Comparison of ENCODE assay signal across 8 mouse cellular contexts in genomic region chrX:20688615-20689014, GRCm38 (mm10). TPM values are rescaled to one million over a fixed set of nuclear protein-coding genes. Genes with fewer than 3 reads are reported as not detected.
A peak's percentile ranks its signal among the peaks of the same experiment; 100 is the strongest.
DNase-seq lines count a peak whose midpoint lies in the region; ATAC-seq lines count a peak whose summit lies in the region.

No protein-coding gene starts in this region.

- H3K36me3 ChIP-seq in hindbrain, embryonic 14.5 days (replicated peaks; ENCODE audit: control insufficient read depth, insufficient read depth): peaks cover under 1% of the 10 kb centered on the region; the same call in 1 of the 2 replicates

- H3K27me3 ChIP-seq in hindbrain, embryonic 14.5 days (ENCODE audit: control insufficient read depth, insufficient read depth, low read length): no peaks in the 10 kb centered on the region

- ATAC-seq in hindbrain, embryonic 14.5 days (ENCODE audit: low FRiP score): peak; percentile 64

- peaks cover 12% of the 10 kb centered on the region for H3K4me1 ChIP-seq in hindbrain, embryonic 14.5 days (replicated peaks; ENCODE audit: control insufficient read depth, insufficient read depth, low read length)

- peak overlapping the region; percentile 72 for H3K4me2 ChIP-seq in hindbrain, embryonic 14.5 days (replicated peaks)

- peak overlapping the region; percentile 69 for H3K4me3 ChIP-seq in hindbrain, embryonic 14.5 days (replicated peaks; ENCODE audit: low read length)

- WGBS in hindbrain, embryonic 14.5 days: 18% methylated on average over 11 of the region's 35 CpGs

- peak overlapping the region; percentile 78 for H3K9ac ChIP-seq in hindbrain, embryonic 14.5 days

- peak overlapping the region; percentile 93 for H3K27ac ChIP-seq in hindbrain, embryonic 14.5 days

- no peaks in the 10 kb centered on the region for H3K9me3 ChIP-seq in hindbrain, embryonic 14.5 days (ENCODE audit: control insufficient read depth, low read length)

- peak; percentile 37 for DNase-seq in T-cell, adult 2 months (ENCODE audit: low spot score)
- DNase-seq in cerebellum, postnatal 25 days: peak; percentile 69 to 81
- peak; percentile 11 to 14 for DNase-seq in frontal cortex, postnatal 25 days (ENCODE audit: low spot score in 2 of 2)
- peak; percentile 26 for DNase-seq in hindbrain, embryonic 14.5 days (ENCODE audit: low spot score)
- peak; percentile 21 to 35 for DNase-seq in layer of hippocampus, postnatal 36 days
- DNase-seq in lung, postnatal 25 days (ENCODE audit: low spot score): peak; percentile 34
- DNase-seq in right cerebral cortex, adult 18-20 months: peak; percentile 38
- peak; percentile 5 to 50 for DNase-seq in urinary bladder, postnatal 36 days (ENCODE audit: low spot score in 2 of 2)

RNA-seq across cellular contexts. Expression of gene Cdk16, which starts 0.9 kb away (rescaled TPM):
- polyA plus RNA-seq in hindbrain, embryonic 14.5 days (2014; fragmentation: Nextera tagmentation; extraction: Ambion mirVana): 126 and 142 TPM in 2 replicates
- 100 to 1,000 TPM; 224 to 227 TPM for total RNA-seq in layer of hippocampus, postnatal 36 days (2021)

RNA-seq across cellular contexts. Expression of gene Usp11, which starts 15.1 kb away (rescaled TPM):
- polyA plus RNA-seq in hindbrain, embryonic 14.5 days (2014; fragmentation: Nextera tagmentation; extraction: Ambion mirVana): 81.4 and 91.6 TPM in 2 replicates
- 100 to 1,000 TPM; 111 to 113 TPM for total RNA-seq in layer of hippocampus, postnatal 36 days (2021)

RNA-seq across cellular contexts. Expression of gene Uba1, which starts 30.5 kb away (rescaled TPM):
- polyA plus RNA-seq in hindbrain, embryonic 14.5 days (2014; fragmentation: Nextera tagmentation; extraction: Ambion mirVana): 332 and 338 TPM in 2 replicates
- 100 to 1,000 TPM; 373 to 384 TPM for total RNA-seq in layer of hippocampus, postnatal 36 days (2021)

Comparison
In these comparisons a context has a peak if more than half of its experiments do, and no peak if none do; other contexts are left out.
1. Peak in every context shown above with its lines: DNase-seq, ATAC-seq, H3K4me3 ChIP-seq and H3K27ac ChIP-seq.
2. DNase-seq: peak in every context shown above with its lines; median percentile 75 in cerebellum, postnatal 25 days; 38 in right cerebral cortex, adult 18-20 months; 37 in T-cell, adult 2 months; 34 in lung, postnatal 25 days; 28 in layer of hippocampus, postnatal 36 days; 28 in urinary bladder, postnatal 36 days; 26 in hindbrain, embryonic 14.5 days; 12 in frontal cortex, postnatal 25 days.